Mouse (Mus musculus) adrenal gland, postnatal 0 days (tissue): Measurements from ENCODE around the gene Tarbp2. TPM values are rescaled to one million over a fixed set of nuclear protein-coding genes. Genes with fewer than 3 reads are reported as not detected.

ENCODE experiments used
- polyA plus RNA-seq: library from polyadenylated mRNA; unstranded; fragments of >200 nt; fragmentation: Nextera tagmentation; extraction: Ambion mirVana; gene quantifications from 2 replicates; pipeline ENCODE4 v1.2.1, GENCODE M21; 2015

Tarbp2 gene
- 33.9 and 41.3 TPM in 2 replicates for polyA plus RNA-seq

GRCm38 (mm10) chr15:102517976-102518858 is at the start of gene Tarbp2:
TSS of gene Tarbp2 (plus strand) at chr15:102518192.

GRCm38 (mm10) chr15:102470183-102470604 is 47.8 kb upstream of the Tarbp2 start, which contains the start of gene Pcbp2:
TSS of gene Pcbp2 (plus strand) at chr15:102470539.

GRCm38 (mm10) chr15:102503447-102503846 is 14.5 kb upstream of the Tarbp2 start, which contains the start of gene Gm10337:
TSS of gene Gm10337 (plus strand) at chr15:102503722.

DNA sequence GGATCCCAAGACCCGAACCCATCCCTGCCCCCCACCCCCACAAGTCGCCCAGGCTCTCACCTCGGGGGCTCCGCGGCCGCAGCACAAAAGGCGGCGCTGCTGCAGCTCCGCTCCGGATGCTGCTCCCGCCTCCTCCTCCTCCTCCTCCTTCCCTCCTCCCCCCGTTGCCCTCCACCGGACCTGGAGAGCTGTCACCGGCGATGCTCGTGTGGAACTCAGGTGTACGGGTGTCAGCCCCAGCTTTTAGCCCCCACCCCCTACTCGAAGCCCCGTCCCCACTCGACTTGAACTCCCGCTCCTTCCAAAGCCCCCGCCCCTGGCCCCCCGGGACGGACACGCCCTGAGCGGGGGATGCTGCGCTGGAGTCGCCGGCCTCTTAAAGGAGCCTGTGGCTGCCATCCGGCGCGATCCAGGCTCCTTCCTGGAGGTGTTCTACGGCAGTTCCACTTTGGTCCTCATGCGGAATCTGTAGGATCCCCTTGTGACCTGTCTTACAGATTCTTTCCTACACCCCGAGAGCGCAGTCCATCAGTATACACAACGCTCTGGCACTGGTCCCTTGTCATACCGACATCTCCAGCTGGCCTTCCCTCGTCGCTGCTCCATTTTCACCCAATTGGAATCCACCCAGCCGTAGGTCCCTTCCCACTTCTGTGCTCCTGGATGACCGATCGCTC is 1.1 kb upstream of the Tarbp2 start, which contains the start of gene Map3k12:
Gene Map3k12, minus strand, starts transcription at position 337 of the 677 bp plus-strand sequence.

GRCm38 (mm10) chr15:102524892-102525485 is 7.0 kb downstream of the Tarbp2 start, which contains the start of gene Npff:
TSS of gene Npff (minus strand) at chr15:102524942.

Other genes starting within 250 kb of the Tarbp2 start
- 0.19 and 0.49 TPM in 2 replicates for gene Gm9918, start 247.6 kb upstream of the Tarbp2 start, polyA plus RNA-seq
- 42.8 and 60.8 TPM in 2 replicates for gene Mfsd5, start 238.7 kb upstream of the Tarbp2 start, polyA plus RNA-seq
- gene Espl1, start 221.9 kb upstream of the Tarbp2 start, polyA plus RNA-seq, result 4.3 and 4.6 TPM in 2 replicates
- 557 and 831 TPM in 2 replicates for gene Pfdn5, start 192.1 kb upstream of the Tarbp2 start, polyA plus RNA-seq
- 70.0 and 81.2 TPM in 2 replicates for gene Myg1, start 186.5 kb upstream of the Tarbp2 start, polyA plus RNA-seq
- gene Aaas, start 167.4 kb upstream of the Tarbp2 start, polyA plus RNA-seq, result 20.1 and 31.7 TPM in 2 replicates
- 0.10 and 0.27 TPM in 2 replicates for gene Sp7, start 151.0 kb upstream of the Tarbp2 start, polyA plus RNA-seq
- gene Sp1, start 112.0 kb upstream of the Tarbp2 start, polyA plus RNA-seq, result 3.7 and 3.8 TPM in 2 replicates
- 1.2 and 2.9 TPM in 2 replicates for gene Amhr2, start 72.8 kb upstream of the Tarbp2 start, polyA plus RNA-seq
- 115 and 172 TPM in 2 replicates for gene Prr13, start 59.2 kb upstream of the Tarbp2 start, polyA plus RNA-seq
- 120 and 135 TPM in 2 replicates for gene Pcbp2, start 47.7 kb upstream of the Tarbp2 start, polyA plus RNA-seq
- 5.6 and 8.0 TPM in 2 replicates for gene Gm10337, start 14.5 kb upstream of the Tarbp2 start, polyA plus RNA-seq
- 9.7 and 11.3 TPM in 2 replicates for gene Map3k12, start 1.1 kb upstream of the Tarbp2 start, polyA plus RNA-seq
- gene Npff, start 6.8 kb downstream of the Tarbp2 start, polyA plus RNA-seq, result 1.3 TPM in 2 replicates
- gene Gm28047, start 106.9 kb downstream of the Tarbp2 start, polyA plus RNA-seq, result 0.62 TPM in 1 of 2 replicates, not detected in the other
- gene Atf7, start 107.3 kb downstream of the Tarbp2 start, polyA plus RNA-seq, result 19.3 and 20.7 TPM in 2 replicates
- gene Atp5g2, start 154.2 kb downstream of the Tarbp2 start, polyA plus RNA-seq, result 57.0 and 81.6 TPM in 2 replicates
- gene Calcoco1, start 204.0 kb downstream of the Tarbp2 start, polyA plus RNA-seq, result 62.0 and 93.0 TPM in 2 replicates